Mouse (Mus musculus) cerebellum, adult 8-10 months (tissue): ENCODE measurements around the gene Dqx1.
A peak's percentile ranks its signal among the peaks of the same experiment; 100 is the strongest.

Source experiments
- DNase-seq: peaks from one replicate; pipeline ENCODE4 v3.0.0; 2022

Dqx1 gene

DNA sequence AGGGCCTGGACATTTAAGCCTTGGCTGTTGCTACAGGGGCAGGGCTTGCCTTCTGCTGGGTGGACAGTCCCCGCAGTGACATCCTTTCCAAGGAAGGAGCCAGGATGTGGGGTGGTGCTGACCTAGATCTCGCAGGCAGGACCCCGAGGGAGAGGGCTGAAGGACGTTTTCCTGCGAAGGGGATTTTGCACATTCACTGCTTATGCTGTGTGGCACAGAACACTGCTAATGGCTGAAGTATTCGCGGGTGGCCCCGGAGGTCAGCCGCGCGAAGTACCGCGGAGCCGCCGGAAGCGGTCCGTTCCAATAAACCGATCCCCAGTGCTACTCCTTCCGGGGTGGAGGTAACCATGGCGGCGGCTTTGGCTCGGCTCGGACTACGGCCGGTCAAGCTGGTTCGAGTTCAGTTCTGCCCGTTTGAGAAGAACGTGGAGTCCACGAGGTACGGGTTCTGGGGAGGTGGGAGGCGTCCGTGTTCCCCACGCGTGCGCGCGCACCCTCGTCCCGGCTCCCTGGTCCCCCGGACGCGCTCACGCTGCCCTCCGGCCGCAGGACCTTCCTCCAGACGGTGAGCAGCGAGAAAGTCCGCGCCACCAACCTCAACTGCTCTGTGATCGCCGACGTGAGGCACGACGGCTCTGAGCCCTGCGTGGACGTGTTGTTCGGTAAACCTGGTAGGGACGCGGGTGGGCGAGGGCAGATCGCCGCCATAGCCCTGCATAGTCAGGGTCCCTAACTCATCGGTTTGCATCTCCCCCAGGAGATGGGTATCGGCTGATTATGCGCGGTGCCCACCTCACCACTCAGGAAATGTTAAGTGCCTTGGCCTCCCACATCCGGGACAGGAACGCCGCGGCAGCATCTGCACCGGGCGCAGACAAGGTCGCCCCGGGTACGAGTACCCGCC is 51.4 kb downstream of the Dqx1 start, which contains the start of gene Mrpl53:
Mrpl53 (plus strand) TSS at position 279 of the 907 bp plus-strand sequence.
- DNase-seq = peak; percentile 85

DNA sequence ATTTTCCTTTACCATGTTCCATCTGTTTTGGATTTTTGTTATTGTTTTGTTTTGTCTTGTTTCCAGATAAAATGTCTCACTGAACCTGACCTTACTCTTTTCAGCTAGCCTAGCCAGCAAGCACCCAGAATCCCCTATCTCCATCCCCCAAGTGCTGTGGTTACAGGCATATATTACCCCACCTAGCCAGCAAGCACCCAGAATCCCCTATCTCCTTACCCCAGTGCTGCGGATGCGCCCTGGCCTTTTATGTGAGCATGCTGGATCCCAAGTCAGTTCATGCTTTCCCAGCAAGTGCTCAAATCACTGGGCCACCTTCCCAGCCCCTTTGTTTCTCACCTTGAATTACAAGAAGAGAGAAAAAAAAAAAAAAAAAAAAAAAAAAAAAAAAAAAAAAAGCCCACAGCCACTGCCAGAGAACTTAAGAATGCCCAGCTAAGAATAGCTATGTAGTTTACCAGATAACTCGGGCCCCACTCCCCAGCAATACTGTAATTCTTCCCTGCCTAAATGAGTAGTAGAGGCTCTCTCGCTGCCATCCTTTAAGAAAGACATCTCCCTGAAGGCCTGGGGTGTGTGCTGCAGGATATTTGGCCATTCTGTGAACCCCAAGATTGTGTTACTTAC is 54.0 kb downstream of the Dqx1 start:
- no peak for DNase-seq

DNA sequence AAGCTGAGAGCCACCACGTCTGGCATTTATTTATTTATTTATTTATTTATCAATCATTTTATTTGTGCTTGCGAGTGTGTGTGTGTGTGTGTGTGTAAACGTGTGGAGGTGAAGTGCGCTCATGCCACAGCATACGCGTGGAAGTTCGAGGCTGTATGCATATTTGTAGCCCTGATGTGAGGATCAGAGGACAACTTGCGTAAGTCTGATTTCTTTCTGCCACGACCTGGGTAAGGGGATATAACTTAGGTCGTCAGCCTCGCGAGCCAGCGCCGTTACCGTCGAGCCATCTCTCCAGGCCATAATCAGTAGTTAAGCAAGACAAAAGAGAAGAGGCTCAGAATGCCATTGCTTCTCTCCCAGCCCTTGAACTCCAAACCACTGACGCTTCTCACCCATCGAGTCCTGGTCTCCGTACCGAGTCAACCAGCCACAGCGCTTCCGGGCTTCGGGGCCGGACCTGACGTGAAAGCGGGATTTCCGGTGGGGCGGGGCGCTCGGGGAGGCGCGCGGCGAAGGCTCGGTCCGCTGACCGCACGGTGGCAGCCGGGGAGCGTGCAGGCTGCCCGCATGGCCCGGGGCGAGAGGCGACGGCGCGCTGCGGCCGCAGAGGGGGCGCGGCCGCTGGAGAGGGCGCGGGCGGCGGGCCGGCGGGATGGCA is 57.5 kb downstream of the Dqx1 start, which contains the start of gene Mogs:
Mogs (plus strand) TSS at position 486 of the 661 bp plus-strand sequence.
- DNase-seq = peak; percentile 88

DNA sequence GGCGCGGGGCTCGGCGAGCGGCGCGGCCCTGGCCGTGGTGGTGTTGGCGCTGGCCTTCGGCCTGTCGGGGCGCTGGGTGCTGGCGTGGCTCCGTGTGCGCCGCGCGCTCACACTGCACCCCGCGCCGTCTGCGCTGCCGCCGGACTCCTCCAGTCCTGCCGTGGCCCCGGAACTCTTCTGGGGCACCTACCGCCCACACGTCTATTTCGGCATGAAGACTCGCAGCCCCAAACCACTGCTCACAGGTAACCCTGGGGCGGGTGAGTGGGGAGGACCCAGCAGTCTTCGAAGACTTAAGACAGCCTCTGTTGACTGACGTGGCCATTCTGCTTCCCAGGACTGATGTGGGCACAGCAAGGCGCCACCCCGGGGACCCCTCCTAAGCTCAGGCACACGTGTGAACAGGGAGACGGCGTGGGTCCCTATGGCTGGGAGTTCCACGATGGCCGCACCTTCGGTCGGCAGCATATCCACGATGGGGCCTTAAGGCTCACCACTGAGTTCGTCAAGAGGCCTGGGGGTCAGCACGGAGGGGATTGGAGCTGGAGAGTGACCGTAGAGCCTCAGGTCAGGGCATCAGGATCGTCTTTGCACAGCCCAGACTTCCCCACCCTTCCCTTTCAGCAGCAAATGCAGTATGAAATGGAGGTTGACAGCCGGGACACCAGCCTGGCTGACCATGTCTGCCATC is 58.2 kb downstream of the Dqx1 start:
- DNase-seq = no peak

DNA sequence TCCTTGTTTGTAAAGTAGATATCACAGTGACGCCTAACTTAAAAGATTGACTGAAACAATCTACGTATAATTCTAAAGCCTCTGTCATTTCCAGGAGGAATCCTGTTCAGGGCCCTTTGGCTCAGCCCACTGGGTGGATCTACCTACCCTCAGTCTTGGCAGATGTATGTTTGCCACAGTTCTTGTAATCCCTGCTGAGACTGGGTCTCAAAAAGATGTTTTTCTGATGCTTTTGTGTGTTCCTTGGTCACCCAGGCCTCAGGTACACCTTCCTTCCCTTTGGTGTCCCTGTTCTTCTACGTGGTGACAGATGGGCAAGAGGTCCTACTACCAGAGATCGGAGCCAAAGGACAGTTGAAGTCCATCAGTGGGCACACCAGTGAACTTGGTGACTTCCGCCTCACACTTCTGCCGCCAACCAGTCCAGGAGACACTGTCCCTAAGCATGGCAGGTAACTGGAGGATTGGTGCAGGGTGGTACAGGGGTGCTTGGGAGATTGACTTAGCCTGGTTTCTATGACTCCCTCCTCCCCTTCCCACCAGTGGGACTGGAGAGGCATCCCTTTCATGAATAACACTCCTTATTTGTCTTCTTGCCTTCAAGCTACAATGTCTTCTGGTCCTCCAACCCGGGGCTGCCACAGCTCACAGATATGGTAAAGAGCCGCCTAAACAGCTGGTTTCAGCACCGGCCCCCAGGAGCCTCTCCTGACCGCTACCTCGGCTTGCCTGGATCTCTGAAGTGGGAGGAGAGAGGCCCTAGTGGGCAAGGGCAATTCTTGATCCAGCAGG is 58.9 kb downstream of the Dqx1 start:
- no peak for DNase-seq
